Mouse (Mus musculus): ENCODE measurements around the gene Mtcl1.

The Mtcl1 gene

DNA sequence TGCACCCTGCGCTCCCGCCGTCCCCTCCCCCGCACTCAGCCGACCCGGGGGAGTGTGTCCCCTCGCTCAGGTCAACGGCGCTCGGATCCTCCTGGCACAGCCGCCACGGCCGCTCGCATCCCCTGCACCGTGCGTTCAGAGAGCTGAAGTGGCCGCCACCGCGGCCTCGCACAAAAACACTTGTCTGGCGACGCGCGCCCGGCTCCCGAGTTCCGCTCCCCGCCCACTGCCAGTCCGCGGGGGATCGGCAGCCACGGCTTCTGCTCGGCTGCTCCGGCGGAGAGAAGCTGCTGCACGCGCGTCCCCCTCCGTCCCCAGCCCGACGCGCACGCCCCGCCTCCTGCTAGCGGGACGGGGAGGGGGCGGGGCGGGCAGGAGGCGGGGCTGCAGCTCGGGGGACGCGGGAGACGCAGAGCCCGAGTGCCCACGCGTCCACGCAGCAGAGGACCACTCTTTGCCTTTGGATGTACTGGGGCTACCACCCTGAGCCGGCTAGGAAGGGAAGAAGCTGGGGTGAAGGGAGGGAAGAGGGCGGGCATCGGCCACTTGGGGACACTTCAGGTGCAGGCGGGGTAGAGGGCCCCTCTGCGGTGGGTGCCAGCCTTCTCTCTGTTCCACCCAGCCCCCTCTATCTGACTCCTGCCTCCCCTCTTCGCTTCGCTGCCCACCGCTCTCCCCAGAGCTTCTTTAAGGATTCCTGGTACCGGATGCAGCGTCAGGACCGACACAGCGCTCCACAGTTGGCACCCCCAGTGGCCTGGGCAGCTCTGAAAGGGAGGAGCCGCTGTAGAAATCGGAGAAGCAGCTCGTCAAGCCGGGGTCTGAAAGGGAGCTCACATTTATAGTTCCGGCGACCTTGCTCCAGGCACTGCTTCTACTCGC lies at the start of gene Mtcl1:
Mtcl1 (minus strand) TSS at position 291 of the 882 bp plus-strand sequence.
- peak; percentile 55 to 61 for DNase-seq (ENCODE audit: low spot score in 2 of 2)

DNA sequence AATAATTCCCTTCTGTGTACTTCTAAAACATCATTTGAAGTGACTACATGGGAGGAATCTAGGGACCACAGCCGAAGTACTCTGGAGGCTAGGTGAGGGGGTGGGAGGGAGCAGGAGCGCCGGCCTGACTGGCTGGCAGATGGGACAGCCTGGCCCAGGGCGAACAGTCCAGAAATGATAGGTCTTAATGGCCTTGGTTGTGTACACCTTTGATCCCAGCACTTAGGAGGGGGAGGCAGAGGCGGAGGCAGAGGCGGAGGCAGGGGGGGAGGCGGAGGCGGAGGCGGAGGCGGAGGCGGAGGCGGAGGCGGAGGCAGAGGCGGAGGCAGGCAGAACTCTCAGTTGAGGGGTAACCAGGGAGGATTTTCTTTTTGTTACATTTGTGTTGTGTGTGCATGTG lies 49.0 kb upstream of the Mtcl1 start:
- DNase-seq (ENCODE audit: low spot score in 2 of 2), result no peak

DNA sequence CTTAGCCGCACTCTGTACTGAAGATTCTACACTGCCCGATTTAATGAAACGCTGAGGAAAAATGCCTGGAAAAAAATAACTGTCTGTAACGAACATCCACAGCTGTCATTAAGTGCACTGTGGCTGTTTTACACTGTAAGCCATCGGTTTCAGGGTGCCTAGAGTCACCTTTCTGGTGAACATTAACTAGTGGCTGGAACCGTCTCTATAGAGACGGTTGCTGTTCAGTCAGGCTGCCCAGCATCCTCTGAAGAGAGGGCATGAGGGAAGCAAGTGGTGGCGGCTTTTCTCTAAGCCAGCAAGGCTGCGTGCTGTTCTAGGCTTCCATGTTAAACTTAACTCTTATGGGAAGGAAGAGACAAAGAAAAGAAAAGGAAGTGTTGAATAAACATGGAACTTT lies 47.0 kb upstream of the Mtcl1 start:
- no peak for DNase-seq (ENCODE audit: low spot score in 2 of 2)

DNA sequence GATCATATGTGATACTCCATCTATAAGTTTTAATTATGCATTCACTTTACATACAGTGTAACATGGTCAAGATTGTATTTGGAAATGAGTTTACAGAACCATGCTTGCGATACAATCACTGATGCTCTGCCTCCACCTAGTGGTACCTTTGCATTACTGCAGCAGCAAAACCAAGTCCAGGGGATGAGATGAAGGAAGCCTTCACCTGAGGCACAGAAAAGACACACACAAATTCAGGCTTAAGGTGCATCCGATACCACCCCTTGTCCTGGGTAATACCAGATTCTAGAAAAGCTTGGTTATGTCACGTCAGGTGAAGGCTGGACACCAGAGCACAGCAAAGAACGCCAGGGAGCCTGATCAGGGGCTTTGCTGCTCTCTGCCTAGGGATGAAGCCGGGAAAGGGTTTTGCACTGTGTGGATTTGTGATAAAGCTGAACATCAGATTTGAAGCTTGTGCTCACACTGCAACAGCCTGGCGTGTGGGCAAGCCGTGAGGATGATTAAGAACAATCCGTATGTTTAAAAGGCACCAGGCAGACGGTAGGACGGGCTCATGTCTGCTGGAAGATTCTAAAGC lies 40.6 kb upstream of the Mtcl1 start:
- DNase-seq (ENCODE audit: low spot score in 2 of 2), result peak in 1 of 2 experiments; percentile 16

DNA sequence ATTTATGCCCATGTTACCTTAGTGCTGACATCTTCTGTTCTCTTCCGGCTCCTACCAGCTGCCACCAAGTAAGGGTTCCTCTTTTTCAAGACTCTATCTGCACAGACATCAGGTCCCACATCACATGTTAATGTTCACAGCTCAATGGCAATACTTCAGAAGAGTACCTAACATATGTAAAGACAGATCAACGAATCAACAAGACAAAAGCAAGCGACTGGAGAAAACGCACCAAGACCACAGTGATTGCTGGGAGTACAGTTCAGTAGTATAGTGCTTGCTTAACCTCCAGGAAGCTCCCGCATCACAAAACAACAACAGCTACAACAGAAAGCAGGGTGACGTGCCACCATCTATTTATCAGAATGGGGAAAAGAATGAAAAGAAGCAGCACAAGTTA lies 37.0 kb upstream of the Mtcl1 start:
- no peak for DNase-seq (ENCODE audit: low spot score in 2 of 2)

DNA sequence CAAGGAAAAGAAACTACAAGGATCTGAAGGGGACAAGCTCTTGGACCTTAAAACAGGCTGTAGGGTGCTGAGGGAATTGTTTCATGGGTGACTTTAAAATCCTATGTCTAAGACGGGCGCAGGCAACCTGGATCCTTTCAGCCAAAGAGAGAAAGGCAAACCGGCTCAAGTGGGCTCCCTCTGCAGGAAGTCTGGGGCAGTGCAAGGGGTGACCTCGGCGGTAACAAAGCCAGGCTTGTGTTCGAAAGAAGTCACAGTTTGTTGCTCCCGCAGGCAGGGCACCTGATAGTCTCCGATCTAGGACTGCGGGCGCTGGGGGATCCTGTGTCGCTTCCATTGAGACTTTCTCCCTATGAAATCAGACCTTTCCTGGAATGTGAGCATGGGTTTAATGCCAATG lies 36.2 kb upstream of the Mtcl1 start:
- DNase-seq (ENCODE audit: low spot score in 2 of 2), result peak in 1 of 2 experiments; percentile 57

DNA sequence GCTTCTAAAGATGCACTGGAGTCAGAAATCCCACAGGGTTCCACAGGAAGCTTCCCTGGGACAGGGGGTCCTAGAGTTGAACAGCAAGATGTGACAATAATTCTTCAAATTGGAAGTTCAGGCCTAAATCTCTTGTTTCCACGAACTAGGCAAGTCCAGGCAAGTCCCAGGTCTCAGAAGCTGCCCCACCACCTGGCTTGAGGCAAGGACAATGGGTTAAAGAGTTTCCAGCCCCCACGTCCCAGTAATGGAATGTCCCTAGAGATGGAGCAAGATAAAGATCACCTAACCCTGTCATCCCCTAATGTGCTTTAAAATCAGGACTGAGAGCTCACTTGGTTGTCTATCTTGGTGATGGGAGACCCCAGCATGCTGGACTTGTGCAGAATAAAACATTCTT lies 35.4 kb upstream of the Mtcl1 start:
- no peak for DNase-seq (ENCODE audit: low spot score in 2 of 2)

DNA sequence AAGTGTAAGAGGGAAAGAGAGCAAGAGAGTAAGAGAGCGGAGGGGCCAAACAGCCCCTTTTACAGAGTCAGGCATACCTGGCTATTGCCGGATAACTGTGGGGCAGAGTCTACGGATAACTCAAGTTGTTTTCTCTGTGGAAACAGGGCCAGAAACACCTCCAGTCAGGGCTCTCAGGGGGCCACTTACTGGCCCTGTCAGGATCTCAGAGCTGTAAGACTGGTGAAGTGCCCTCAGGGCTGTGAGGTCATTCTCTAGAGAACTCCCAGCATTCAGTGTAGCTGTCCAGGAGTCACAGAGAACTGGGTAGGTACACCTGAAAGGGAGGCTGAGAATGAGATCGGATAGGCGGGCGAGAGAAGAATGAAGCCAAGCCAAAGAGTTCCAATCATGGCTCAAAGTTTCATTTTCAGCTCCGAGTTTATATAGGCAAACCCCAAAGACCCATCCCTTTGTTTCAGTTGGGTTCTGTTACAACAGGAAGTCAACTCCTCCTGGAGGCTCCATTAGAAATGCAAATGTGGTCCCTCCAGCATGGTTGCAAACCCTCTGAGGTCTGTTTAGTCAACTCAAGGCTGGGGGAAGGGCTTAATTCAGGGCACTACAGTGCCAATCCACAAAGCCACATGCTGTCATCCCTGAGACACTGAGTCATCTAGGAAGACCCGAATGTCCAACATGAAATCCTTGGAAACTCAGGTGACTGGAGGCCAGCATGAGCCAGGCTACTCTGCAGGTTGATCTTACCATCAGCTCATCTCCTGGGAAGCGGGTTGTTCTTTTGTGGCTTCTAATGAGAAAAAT lies 34.3 kb upstream of the Mtcl1 start:
- DNase-seq (ENCODE audit: low spot score in 2 of 2), result no peak

DNA sequence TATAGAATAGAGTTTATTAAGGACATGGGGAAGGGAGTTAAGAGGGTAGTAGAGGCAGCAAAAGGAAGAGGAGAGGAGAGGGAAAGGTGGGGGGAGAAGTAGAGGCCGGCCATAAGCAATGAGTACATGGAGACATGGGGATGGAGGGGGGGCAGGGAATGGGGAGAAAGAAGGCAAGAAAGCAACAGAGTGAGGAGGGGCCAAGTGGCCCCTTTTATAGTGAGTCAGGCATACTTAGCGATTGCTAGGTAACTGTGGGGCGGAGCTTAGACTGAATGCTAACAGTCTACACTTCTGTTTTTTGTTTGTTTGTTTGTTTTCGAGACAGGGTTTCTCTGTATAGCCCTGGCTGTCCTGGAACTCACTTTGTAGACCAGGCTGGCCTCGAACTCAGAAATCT lies 31.7 kb upstream of the Mtcl1 start:
- no peak for DNase-seq (ENCODE audit: low spot score in 2 of 2)

DNA sequence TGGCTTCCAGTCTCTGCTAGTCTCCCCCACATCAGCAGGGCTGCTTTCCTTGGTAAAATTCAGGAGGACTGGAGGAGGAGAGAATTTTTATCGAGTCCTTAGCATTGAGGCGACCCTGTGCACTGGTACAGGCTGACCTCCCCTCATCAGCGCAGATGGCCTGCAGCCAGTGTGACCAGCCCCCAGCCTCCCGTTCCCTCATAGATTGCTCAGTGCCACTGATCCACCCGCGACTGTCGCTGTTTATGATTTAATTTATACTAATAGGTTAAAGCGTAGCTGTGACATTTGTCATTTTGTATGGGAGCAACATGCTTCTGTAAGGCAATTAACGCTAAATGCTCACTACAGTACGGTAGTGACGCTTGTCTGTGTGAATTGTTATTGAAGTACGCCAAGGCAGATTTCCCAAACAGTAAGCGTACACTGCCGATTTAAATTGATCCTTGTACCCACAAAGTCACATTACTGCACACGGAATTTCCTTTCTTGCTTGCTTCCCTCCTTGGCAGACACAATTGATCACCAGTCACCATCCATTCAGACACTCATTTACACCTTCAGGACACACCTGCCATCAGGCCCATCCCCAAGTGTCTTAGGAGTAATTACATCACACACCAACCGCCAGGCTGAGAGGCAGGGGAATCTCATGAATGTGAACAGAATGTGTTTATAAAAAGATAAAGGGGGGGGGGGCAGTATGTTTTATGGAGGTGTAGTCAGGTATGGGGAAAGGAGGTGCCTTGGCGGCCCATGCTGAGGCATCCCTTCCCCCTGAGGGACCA lies 31.1 kb upstream of the Mtcl1 start:
- DNase-seq (ENCODE audit: low spot score in 2 of 2), result no peak

DNA sequence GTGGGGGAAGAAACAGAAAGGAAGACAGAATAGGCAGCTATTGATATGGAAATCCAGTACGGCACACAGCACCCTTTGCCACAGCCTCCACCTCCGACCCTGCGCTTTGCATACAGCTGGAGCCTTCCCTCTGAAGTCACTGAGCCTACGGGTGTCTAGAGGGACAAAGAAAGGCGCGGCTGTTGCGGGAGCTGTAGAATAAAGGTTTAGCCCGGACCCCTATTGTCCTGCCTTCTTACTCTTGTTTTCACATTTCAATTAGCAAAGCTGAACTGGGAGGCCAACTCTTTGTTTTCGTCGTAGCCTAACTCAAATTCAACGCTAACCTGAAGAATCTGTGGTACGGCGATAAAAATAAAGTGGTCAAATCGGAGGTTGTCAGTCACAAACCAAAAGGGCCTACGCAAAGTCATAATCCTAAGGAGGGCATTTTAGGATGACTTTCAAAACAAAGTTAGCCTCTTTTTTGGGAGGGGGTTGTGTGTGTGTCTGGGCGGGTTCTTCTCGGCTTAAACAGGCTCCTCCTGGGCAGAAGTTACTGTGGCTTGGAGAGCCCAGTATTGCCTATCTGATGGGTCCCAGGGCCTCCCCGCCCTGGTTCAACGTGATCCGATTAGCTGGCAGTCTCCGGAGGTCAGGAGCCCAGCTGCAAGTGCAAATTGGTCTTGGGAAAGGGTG lies 30.4 kb upstream of the Mtcl1 start:
- DNase-seq (ENCODE audit: low spot score in 2 of 2), result peak in 1 of 2 experiments; percentile 19

DNA sequence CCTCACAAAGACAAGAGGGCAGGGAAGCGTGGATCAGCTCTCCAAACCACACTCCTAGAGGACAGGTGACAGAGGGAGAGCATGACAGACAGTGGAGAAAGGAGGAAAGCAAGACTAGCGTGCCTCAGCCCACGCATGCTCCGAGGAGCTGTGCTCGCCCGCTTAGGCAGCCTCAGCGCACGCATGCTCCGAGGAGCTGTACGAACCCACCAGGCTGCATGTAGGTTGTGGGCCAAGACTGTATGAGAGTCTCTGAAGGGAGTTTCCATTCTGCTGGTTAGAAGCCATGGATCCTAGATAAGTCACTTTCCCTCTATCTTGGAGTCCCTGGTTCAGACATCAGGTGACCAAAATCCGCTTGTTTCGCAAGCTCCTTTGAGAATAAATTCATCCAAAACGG lies 29.8 kb upstream of the Mtcl1 start:
- peak in 1 of 2 experiments; percentile 39 for DNase-seq (ENCODE audit: low spot score in 2 of 2)

DNA sequence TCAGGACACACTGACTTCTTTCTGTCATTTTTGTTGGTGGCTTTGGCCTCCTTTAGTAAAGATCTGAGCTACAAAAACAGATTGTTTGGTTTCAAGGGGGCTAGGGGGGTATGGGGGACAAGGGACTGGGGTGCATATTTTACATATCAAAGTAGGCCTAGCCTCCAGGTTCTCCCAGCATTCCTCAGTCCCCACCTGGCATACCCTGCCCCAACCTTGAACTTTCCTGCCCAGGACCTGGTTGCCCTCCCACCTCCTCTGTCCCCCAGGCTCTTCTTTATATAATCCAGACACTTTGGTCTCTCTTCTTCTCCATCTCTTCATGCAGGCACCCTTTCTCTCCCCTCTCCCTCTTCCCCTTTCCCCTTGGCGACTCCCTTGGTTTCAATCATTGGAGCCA lies 23.7 kb upstream of the Mtcl1 start:
- no peak for DNase-seq (ENCODE audit: low spot score in 2 of 2)

DNA sequence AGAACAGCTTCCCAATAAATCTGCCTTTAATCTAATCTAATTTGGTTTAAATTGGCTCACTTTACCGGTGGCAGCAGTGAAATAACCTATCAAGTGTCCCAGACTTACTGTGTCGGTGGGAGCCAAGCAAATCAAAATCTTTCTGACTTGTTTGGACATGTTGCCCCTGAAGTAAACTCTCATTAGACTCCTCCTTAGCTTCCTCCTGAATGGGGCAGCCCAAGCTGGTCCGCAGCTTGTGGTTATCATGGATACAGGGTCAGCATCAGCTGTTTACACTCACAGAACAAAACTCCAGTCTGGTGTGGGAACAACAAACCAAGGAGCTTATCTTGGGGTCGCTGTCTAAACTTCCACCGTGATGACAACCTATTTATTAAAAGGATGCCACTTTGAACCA lies 22.2 kb upstream of the Mtcl1 start:
- no peak for DNase-seq (ENCODE audit: low spot score in 2 of 2)

DNA sequence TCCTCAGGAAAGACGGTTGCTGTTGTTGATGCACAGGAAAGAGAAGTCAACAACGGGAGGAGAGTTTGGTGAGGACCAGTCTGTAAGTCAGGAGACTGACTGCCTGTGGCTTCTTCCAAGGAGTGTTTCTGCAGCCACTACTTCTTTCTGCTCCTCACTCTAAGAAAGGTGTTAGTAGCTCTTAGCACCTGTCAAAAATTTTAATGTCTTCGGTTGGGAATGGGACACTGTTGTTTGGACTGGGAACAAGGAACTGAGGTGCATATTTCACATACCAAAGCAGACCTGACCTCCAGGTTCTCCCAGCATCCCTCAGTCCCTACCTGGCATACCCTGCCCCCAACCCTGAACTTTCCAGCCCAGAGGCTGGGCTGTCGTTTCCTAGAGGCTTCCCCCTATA lies 21.7 kb upstream of the Mtcl1 start:
- DNase-seq (ENCODE audit: low spot score in 2 of 2), result no peak

DNA sequence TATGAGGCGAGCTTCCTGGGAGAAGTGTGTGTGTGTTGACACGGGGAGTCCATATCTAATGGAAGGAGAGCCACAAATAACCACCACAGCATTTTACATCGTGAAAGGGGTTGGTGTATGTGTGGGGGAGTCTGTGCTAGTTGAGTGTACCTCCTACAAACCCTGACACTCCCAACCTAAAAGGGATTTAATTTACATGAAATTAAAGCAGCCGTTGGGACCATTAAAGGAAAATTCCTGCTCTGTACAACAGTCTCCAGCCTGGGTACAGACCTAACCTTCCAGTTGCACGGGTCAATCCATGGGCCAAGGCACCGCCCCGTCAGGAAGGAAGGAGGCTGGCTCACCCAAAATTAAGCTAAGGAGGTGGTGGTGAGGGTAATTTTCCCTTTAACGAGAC lies 20.5 kb upstream of the Mtcl1 start:
- no peak for DNase-seq (ENCODE audit: low spot score in 2 of 2)

DNA sequence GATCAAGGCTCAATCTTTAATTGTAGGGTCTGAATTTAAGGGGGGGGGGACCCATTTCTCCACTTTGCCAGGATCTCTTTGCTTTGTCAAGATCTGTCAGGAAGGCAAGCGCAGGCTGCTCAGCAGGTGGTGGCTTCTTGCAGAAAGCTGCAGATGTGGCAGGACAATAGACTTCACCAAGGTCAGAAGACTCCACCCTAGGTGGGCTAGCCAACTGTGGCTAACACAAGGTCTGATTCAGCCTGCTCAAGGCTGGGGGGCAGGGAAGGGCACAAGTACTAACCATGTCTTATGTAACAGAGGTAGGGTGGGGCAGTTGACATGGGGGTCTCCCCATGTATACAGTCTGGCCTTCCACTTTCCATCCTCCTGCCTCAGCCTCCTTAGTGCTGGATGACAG lies 7.7 kb upstream of the Mtcl1 start:
- no peak for DNase-seq (ENCODE audit: low spot score in 2 of 2)

DNA sequence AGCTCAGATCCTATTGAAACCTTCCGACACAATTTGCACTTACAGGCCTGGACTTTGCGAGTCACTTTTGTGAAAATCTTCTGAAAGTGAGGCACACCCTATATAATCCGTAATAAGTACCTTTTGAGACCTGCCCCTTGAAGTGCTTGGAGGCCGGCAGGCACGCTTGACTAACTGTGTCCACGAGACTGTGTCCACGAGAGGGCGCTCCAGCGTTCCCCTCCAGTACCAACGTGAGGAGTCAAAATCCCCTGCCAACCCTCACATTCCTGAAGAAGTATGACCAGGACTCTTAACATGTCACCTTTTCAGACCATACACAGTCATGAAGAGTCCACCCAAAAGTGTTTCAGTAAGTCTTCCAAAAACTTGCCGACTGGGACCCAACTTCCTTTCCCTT lies 1.6 kb upstream of the Mtcl1 start:
- peak; percentile 54 to 79 for DNase-seq (ENCODE audit: low spot score in 2 of 2)

DNA sequence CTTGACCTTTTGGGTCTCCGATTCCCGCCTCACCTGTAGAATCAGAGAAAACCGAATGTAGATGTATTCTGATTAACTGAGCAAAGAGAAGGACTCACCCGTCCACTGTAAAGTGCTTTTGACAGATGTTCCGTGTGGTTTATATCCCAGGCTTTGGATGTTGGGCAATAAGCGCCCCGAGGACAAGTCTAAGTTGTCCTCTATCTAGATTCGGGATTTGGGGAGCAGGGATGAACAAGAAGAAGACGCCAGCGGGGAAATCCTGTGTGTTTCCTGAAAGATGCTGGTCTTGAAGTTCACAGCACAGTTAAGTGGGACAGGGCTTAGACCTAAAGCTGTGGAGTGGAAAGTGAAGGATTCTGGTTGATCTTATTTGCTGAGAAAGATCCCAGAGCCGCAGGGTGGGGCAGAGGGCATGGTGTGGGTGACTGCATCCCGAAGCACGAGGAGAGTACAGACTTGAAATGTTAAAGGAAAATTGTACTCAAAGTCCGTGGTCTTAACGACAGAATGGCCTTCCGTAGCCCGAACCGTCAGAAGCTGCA lies 1.0 kb upstream of the Mtcl1 start:
- DNase-seq (ENCODE audit: low spot score in 2 of 2), result no peak

DNA sequence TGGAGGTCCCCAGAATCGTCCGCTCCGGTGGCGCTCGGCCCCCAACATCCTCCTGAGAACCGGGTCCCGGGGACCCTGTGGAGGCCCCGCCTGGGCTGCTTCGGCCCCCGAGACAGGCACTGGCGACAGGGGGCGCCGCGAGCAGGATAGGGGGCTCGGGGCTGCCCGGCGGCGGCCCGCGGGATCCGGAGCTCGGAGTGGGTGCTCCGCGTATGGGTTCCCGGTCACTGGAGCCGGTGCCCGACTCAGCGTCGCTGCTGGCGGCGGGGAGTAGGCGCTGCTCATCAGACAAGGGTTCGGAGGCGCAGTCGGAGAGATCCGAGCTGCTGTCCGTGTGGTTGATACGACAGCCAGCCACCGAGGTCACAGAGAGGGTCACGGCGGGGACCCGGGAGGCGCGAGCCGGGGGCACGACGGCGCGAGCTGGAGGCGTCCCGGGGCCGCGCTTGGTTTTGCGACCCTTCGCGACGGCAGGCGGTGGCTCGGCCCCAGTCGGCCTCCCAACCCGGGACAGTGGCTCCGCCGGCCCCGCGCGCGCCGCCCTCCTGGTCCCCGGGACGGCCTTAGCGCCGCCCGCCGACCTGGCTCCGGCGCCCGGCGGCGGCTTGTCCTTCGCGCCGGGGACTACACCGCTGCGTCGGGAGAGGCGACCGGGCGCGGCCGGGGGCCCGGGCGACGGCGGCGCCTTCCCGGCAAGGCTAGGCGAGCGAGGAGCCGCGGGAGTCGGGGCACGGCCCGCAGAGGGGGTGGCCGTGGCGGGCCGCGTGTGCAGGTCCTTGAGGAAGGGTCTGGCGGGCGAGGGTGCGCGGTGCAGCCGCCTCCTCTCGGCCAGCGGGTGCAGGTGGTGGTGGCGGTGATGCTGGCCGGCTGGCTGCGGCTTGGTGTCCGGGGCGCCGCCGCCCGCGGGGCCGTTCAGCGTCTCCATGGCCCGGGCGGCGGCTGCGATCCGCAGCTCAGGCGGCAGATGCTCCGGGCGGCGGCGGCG lies 837 bp downstream of the Mtcl1 start:
- DNase-seq (ENCODE audit: low spot score in 2 of 2), result peak; percentile 37 to 47
